Mouse (Mus musculus) cortical plate, adult 2 months (tissue): Measurements from ENCODE around the gene Ocln. TPM values are rescaled to one million over a fixed set of nuclear protein-coding genes. Genes with fewer than 3 reads are reported as not detected.
"Not testable (repeated sequence)": the region's sequence is repeated elsewhere in the genome, so short reads cannot be mapped to it uniquely, and the experiment has no call there.

ENCODE experiments used
- H3K27ac ChIP-seq: fragments of 200-500 bp; 2 replicates; pipeline ENCODE4 v1.5.1; 2012; ENCODE audit warnings: low read length, control low read depth, inconsistent platforms; ENCODE audit not compliant: insufficient read depth
- H3K4me1 ChIP-seq: fragments of 200-500 bp; 2 replicates; pipeline ENCODE4 v1.6.1; 2011; ENCODE audit warnings: low read length; ENCODE audit not compliant: control insufficient read depth, insufficient read depth
- H3K4me3 ChIP-seq: fragments of 200-500 bp; 2 replicates; pipeline ENCODE4 v1.5.1; 2011; ENCODE audit warnings: mild to moderate bottlenecking, low read length, control low read depth; ENCODE audit not compliant: insufficient read depth
- CTCF ChIP-seq: fragments of 200-500 bp; IDR thresholded peaks from 2 replicates; pipeline ENCODE4 v1.5.1; 2011; ENCODE audit warnings: mild to moderate bottlenecking, control low read depth, low read length; ENCODE audit not compliant: insufficient read depth; ENCODE audit errors: extremely low read depth
- POLR2A ChIP-seq: fragments of 200-500 bp; IDR thresholded peaks from 2 replicates; pipeline ENCODE4 v1.6.1; 2011; ENCODE audit warnings: mild to moderate bottlenecking, low read length, control low read depth; ENCODE audit not compliant: insufficient read depth; ENCODE audit errors: extremely low read depth
- polyA plus RNA-seq: library from polyadenylated mRNA; depleted of rRNA; stranded (reverse); fragments of >200 nt; gene quantifications from 2 replicates; pipeline ENCODE4 v1.2.3, GENCODE M21; 2012

Ocln gene
- polyA plus RNA-seq, 1 experiment, result 10.3 TPM

DNA sequence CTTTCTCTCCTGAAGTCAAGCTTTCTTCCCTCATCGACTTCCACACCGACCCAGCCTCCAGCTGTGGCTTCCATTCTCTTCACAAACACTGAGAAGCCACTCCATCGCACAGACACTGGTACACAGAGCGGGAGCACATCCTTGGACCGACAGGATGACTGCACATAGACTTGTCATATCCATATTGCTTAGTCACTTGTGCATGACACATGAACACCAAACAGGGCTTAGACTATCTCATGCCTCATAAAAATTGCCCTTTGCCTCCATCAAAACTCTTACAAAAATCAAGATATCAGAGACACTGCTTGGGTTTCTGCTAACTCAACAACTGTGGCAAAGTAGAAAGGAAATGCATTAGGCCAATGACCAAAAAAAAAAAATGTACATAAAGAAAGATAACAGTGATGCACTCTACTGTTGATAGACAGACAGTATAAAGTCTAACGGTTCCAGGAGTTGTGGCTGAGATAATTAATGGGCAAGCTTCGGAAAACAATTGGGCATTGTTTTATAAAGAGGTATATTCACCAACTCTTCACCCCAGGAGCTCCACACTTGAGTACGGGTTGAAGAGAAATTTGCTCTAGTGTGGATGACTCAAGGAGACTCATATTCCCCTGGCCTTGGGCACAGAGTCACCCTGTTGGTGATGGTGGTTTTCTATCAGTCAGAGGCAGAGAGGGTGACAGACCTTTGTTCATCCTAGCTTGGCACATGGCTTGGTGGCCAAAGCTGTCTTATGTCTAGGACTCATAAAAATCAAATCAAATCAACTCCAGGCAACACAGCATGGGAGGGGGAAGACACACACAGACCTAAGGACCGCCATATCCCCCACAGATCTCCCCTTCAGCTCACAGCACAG is 30.6 kb downstream of the Ocln start:
- Histone ChIP-seq H3K27ac (no peak overlapping the region), H3K4me3 (no peak overlapping the region)
- TF ChIP-seq POLR2A, result no peak
- no peak for TF ChIP-seq CTCF

GRCm38 (mm10) chr13:100519162-100519561 is 33.4 kb downstream of the Ocln start:
- Histone ChIP-seq H3K27ac (no peak overlapping the region), H3K4me3 (no peak overlapping the region), H3K4me1 (no peaks in the 10 kb centered on the region)
- no peak for TF ChIP-seq CTCF
- no peak for TF ChIP-seq POLR2A

More for the DNA sequence above, 30.6 kb downstream of the Ocln start:
- no peaks in the 10 kb centered on the region for H3K4me1 ChIP-seq

DNA sequence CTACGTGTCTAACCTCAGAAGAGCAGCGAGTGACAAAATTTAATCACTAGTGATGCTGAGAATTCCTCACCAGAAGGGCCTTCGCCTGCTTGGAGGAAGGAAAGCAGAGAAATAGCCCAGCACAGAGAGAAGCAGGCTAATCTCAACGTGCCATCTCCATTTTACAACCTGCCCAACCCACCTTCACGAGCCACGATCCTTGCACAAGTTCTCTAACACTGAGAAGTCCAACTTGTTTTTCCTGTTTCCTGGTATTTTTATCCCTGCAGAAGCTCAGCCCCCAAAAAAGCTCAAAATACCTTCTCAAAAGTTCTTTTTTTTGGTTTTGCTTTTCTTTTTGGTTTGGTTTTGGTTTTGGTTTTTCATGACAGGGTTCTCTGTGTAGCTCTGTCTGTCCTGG is 34.3 kb downstream of the Ocln start:
- no peak overlapping the region for H3K27ac ChIP-seq

GRCm38 (mm10) chr13:100517652-100518153 is 34.8 kb downstream of the Ocln start:
- Histone ChIP-seq H3K27ac (no peak overlapping the region), H3K4me3 (no peak overlapping the region), H3K4me1 (no peaks in the 10 kb centered on the region)
- TF ChIP-seq POLR2A, result no peak
- TF ChIP-seq CTCF, result no peak

More for the DNA sequence above, 34.3 kb downstream of the Ocln start:
- TF ChIP-seq POLR2A (no peak), CTCF (no peak)
- Histone ChIP-seq H3K4me1 (no peaks in the 10 kb centered on the region), H3K4me3 (no peak overlapping the region)

DNA sequence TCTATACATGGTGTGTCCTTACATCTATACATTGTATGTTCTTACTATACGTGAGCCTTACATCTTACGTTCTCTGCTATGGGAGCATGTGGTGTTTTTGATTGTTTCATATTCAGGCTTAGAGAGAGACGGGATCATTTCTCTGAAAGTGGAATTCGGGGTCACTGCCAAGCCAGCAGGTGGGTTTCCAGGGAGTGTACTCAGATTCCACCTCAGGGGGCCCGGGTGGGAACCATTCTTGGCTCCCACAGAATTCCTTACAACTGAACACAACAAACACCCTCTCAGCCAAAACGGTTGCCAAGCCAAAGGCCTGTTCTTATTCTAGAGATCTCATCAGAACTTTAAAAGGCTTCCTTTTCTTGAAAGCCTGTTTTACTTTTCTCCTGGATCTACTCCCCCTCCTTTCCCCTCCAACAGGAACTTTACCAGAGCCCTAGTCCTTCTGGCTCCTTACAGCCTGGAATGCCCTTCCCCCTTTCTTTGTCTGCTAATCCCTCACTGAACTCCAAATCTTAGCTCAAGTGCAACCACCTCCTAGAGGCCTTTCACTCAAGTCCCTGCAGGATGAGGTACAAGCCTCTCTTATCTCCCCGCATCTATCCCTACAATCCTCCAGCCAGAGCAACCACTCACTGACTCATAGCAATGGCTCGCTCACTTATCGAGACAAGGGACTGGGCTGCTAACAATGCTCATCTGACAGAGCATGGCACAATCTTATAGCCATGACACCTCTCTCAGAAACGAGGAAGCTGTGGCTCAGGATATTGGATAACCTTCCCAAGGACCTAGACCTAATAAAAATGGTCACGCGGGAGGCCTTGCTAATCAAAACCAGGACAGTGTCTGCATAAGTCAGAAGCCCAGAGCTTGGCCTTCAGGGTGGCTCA is 36.1 kb downstream of the Ocln start:
- Histone ChIP-seq H3K27ac (no peak overlapping the region; the same call in 1 of the 2 replicates), H3K4me3 (no peak overlapping the region), H3K4me1 (no peaks in the 10 kb centered on the region)
- TF ChIP-seq CTCF, result no peak
- TF ChIP-seq POLR2A, result no peak

DNA sequence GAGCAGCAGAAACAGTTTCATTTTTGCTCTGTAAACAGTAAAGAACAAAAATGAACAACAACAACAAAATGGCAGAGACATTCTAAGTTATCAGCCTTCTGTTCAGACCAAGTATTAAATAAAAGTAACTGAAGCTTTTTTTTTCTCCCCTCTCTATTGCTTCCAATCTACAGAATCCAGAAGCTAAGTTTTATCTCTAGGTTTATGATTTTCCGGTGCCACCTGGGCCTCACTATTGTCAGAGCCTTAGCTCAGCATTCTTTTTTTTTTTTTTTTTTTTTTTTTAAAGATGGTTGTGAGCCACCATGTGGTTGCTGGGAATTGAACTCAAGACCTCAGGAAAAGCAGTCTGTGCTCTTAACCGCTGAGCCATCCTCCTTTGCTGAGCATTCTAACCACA is 39.7 kb downstream of the Ocln start:
- no peaks in the 10 kb centered on the region for H3K4me1 ChIP-seq
- TF ChIP-seq CTCF (no peak), POLR2A (no peak)
- H3K4me3 ChIP-seq, result no peak overlapping the region
- H3K27ac ChIP-seq, result no peak overlapping the region

GRCm38 (mm10) chr13:100511860-100512364 is 40.6 kb downstream of the Ocln start:
- TF ChIP-seq CTCF (no peak), POLR2A (no peak)
- H3K27ac ChIP-seq, result no peak overlapping the region
- H3K4me1 ChIP-seq, result no peaks in the 10 kb centered on the region
- no peak overlapping the region for H3K4me3 ChIP-seq

GRCm38 (mm10) chr13:100511146-100511859 is 41.2 kb downstream of the Ocln start:
- Histone ChIP-seq H3K4me1 (no peaks in the 10 kb centered on the region), H3K4me3 (no peak overlapping the region), H3K27ac (0 out of 2 replicates have a peak overlapping the region, but pooled peaks have one; percentile 37)
- no peak for TF ChIP-seq CTCF
- no peak for TF ChIP-seq POLR2A

- not testable (repeated sequence) for H3K4me1 ChIP-seq, H3K4me3 ChIP-seq, H3K27ac ChIP-seq
These were observed 52.9 kb downstream of the Ocln start for GRCm38 (mm10) chr13:100499625-100500024.
